Mouse (Mus musculus) left cerebral cortex, adult 8-10 months (tissue): ENCODE measurements at regions not wholly inside any gene's neighbourhood (a gene's known extent, or its start where the extent isn't known, plus 50 kb on each side); places are given as distances from the start of the nearest gene placed in this dataset.

Experiments
- DNase-seq, 2 experiments: peaks; one replicate each; pipeline ENCODE4 v3.0.0; 2022; ENCODE audit warnings: low spot score in 2 of 2

DNA sequence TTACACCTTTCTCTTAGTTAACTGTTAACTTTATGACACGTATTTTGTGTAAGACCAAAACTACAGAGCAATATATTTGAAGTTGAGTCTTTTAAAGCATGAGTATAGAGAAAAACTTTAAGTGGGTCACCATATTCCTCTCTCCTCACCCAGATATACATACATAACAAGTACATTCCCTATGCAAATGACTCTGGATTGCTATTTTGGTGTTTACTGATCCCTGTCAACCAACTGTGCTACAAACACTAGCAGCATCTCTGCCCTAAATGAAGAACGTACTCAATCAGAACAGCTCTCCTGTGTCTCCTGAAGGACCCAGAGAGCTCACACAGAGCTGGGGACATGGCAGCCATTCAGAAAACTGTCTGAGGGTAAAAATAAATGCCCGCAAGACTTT lies 363.4 kb upstream of the Rack1 start:
- no peak for DNase-seq

DNA sequence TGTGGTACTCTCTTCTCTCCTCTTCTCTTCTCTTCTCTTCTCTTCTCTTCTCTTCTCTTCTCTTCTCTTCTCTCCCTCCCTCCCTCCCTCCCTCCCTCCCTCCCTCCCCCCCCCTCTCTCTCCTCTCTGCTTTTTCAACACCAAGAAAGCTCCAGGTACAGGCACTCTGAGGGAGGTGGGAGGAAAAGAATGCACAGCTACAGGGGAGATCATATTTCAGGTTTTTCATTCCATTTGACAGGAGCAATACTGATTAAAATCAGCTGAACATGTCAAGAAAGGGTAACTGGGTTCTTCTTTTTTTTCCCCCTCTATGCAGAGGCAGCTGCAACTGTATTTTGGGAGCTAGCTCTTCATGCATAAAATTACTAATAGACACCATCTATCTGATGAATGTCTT lies 368.8 kb upstream of the Rack1 start:
- DNase-seq = no peak

DNA sequence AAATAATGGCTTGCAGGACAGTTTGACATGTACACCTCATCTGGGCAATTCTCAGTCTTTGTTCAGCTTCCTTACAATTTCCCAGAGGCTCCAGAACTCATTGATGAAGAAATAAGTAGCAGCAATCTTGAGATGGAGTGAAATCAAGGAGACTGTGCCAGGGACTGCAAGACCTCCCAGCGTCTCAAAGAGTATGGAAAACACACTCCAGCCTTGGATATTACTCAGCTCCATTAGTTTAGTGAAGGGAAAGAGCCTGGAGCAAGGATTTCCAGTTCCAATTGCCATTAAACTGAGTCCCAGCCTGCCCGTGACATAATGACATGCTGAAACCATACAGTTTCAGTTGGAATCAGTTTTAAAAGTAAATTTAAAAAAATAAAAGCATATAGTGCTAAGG lies 372.7 kb upstream of the Rack1 start:
- DNase-seq = no peak

DNA sequence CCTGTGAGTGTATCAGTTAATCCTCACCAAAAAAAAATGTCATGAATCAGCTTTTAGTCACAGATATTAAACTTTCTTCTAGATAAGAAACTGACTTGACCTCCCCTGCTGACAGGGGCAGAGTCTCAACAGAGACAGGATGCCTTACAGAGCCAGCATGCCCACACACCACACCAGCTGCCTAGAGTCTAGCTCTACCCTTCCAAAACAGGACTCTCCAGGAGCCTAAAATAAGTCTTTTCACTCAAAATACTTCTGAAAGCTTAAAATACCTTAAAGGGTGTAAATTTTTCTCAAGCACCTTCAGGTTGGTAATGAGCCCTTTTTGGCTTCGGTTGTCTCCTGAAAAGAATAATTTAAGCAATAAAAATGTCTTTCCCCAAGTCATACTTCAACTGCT lies 373.7 kb upstream of the Rack1 start:
- DNase-seq = peak in 1 of 2 experiments; percentile 9

DNA sequence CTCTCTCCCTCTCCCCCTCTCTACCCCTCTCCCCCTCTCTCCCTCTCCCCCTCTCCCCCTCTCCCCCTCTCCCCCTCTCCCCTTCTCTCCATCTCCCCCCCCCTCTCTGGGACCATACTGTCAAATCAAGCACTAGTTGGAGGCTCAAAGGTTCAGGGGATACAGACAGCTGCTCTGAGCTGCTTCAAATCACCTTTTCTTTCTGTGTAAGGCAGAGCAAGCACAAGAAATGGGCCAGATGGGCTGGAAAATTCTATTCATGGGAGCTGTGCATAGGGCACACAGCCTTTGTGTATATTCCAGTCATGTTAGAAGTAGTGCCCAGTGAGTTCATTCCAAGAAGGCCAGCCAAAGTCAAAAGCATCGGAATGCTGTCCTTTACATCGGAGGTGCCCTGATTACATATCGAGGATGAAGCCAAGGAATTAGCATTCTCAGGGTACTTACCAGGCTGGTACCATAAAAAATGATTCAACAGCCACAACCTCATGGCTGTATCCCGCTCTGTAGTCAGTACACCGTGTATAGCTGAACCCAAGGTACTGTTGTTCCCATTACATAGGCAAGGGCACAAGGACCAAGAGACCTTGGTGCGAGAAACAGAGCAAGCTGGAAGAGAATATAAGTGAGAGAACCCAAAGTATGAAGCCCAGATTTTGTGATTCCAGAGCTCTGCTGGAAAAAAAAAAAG lies 381.9 kb upstream of the Rack1 start:
- no peak for DNase-seq

DNA sequence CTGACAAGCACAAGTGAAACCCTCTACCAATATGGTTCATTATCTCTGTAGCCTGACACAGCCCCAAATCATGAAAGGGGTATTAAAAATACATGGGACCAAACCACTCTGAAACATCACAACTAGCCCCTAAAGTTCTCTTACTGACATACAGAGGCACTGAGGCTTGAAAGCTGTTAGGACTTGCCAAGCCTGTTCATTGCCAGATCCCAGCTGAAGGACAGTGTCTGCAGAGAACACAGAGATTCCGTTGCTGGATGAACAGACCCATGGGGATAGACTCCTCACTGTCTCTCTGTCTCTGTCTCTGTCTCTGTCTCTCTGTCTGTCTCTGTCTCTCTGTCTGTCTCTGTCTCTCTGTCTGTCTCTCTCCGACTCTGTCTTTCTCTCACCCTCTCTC lies 382.5 kb upstream of the Rack1 start:
- DNase-seq = no peak

DNA sequence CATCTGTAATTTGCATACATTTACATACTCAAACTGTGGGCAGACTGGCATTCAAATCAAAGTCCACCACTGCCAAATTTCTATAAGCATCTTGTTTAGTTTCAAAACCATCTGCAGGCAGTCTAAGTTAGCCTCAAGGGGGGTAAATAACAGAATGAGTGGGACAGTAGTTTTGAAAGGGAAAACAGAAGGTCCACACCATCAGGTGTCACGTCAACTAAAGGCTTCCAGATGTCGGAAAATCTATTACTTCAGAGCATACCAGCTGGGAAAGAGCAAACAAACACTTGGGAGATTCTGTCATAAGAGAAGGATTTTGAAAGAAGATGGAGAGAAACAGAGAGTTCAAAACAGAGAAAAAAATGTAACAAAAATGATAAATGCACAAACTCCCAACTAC lies 402.1 kb upstream of the Rack1 start:
- no peak for DNase-seq

DNA sequence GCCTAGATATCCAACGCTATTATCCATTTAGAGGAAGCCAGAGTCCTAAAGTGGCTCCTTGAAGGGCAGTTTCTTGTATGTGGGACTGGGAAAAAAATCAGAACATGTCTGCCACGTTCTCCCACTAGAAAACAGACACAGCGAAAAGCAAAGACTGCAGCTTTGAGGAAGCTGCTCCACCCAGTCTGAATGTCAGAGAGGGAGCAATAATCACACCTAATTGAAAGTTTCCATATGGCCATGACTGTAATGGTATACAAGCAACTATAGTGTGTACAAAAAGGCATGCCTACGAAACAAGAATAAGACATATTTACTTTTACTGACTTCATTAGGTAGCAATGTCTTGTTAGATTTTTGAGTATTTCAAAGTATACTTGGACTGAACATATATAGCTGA lies 392.7 kb upstream of the Sgcd start:
- no peak for DNase-seq

DNA sequence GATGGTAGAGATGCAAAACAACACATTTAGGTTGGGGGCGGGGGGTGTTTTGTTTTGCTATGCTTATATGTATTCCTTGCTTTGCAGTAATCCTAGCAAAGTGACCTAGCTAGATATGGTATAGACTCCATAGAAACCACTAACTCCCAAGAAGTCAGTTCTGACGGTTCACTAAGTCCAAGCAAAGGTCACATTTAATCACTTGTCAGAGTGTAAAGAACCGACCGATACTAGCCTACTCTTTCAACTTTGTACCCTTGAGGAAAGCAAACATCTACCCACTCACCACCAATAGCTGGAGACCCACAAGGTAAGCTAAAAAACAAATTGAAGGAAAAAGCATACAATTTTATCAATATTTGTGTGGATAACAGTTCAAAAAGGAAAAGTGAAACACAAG lies 389.3 kb upstream of the Sgcd start:
- DNase-seq = no peak

DNA sequence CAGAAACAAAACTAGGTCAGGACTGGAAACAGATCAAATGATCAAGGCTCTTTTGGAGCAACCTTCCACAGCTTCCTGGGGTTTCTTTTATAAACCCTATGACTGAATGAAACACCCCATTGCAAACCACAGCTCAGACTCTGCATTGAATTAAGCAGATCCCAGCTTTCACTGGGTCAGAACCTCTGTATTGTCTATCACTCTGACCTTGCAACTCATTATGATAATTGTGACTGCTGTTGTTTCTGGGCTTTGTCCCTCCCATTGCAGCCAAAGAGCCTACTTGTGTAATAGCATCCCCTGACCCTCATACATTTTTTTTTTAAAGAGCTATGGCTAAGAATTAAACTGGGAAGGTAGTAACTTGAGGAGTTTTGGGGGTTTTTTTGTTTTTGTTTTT lies 388.5 kb upstream of the Sgcd start:
- DNase-seq = no peak

DNA sequence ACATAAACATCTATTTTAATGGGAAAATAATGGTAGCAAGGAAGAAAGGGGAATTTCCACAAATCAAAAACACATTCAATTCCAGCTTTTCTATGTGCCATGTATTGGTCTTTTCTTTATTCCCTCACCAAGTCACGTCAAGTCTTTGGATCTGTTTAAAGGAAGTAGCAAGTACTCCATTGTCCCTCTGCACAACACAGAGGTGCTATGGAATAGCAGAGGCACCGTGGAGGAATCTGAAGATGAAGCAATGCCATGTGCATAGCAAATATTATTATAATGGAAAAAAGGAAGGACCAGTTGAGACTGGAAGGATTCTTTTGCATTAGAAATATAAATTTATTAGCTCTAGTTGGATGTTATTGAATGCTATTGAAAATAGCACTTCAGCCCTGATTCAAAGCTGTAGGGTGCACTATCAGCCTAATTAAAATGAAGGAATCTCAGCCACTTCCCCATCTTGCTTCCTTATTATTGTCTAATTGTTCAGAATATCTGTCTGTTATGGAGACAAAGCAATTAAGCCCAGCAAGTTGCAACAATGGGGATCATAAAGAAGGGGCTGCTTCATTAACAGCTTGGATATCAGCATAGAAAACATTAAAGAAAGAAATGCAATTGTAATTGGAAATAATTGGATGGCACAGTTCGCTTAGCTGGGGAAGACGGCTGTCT lies 362.7 kb upstream of the Sgcd start:
- no peak for DNase-seq

DNA sequence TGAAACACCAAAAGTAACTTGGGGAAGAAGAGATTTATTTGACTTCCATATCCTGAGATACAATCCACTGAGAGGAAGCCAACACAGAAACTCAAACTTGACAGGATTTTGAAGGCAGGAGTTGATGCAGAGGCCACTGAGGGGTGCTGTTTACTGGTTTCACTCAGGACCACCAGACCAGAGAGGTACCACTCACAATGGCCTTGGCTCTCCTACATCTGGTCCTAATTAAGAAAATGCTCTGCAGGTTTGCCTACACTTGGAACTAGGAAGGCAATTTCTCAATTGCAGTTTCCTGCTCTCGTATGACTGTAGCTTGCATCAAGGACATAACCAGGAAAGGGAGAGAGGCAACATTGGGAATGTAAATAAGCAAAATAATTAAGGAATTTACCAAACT lies 325.7 kb upstream of the Sgcd start:
- no peak for DNase-seq

DNA sequence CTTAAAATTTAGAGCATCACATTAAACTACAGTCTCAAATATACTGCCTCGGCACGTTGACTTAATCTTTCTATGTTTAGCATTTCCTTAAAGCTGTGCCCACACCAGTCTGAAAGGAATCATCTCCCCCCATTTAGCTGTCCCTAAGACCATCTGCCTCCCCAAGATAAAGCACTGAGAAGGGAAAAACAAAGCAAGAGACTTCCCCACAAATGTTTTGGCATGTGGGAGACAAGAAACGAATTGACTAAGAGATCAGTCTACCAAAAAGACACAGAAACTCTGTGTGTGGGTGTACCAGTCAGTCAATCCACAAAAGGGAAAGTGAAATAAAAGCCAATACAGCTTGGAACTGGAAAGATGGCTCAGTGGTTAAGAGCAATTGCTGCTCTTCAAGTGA lies 306.6 kb upstream of the Sgcd start:
- DNase-seq = peak in 1 of 2 experiments; percentile 4

DNA sequence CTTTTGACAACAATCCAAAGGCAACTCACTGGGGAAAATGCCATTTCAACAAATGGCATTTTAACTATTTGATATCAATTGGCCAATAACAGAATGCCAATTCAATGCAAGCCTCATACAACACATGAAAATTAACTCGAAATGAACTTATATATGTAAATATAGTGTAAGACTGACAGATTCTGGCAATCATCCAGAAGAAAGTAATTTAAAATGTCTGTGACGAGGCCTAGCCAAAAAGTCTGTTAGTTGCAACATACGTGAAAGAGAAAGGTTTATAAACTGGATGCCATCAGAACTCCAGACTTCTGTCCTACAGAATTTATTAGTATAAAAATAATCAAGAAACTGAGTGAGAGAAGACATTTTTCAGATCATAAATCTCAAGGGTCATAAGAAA lies 273.7 kb upstream of the Sgcd start:
- DNase-seq = no peak

DNA sequence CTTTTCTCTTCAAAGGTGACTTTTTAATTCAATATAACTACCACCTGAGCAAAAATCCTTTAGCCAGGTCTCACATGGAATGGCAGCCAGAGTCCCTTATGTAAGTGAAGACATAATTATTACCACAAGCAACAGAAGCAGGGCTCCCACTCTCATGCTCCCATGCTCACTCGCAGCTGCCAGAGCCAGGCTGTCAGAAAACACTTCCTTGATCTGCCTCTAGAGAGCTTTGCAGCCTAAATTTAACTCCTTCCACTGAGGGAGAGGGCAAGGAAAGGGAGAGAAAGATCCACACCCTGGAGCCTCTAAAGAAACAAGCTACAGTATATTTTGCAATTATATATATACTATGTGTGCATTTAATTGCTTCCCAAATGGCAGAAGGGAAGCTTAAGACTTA lies 272.3 kb upstream of the Sgcd start:
- no peak for DNase-seq

DNA sequence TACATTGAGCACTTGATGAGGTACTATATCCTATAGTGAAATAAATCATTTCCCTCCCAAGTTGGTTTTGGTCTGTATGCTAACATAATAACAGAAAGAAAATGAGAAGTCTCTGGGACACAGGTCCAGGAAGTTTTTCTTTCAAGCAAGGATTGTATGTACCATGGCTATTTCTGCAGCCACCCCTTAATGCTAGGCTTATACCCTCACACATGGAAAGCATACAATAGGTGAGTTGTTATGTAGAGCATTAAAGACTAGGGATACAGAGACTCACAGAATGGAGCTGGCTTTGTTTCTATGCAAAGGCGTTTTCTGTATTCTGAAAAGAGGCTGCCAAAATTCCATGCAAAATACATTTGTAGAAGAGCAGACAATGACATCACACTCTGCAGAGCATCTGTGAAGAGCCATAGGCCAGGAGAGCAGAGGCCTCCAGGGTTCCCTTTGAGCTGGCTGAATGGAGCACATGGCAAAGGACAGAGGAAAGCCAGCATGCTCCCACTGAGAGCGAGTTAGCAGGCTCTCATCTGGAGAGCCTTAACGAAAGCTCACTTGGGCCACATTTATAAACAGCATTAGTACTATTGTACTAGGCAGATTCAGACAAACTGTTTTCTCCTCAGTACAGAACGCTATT lies 262.0 kb upstream of the Sgcd start:
- DNase-seq = no peak

DNA sequence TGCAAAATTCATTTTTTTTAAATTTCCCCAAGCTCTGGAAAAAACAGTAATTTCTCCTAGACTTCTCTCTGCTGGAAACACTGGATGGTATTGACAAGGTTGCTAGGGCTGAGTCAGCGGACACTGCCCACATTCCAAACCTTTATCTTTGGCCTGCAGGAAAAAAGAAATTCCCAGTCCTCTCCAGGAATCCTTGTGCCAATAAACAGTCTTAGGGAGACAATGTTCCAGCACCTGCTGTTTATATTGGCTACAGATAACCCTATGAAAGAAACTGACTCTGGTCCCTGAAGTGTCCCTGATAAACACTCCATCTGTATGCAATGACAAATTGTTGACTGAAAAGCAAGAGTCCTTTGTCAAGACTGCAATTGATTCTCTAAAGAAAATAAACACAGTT lies 260.5 kb upstream of the Sgcd start:
- DNase-seq = no peak

DNA sequence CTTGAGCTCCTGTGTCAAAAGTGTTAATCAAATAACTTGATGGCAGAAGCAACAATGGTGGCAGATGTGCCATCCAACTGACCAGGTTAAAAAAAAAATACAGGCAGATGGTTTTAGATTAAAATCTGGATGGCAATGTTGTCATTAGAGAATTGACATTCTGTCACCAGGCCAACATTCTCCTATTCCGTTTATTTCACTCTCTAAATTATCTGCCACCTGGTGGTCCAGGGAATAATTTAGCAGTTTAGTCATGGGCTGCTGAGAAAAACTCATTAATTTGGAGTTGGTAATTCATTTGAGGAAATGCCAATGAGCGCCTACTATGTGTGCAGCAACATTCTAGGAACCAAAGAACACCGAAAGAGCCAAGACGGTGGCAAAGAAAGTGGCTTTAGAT lies 232.4 kb upstream of the Sgcd start:
- DNase-seq = no peak

DNA sequence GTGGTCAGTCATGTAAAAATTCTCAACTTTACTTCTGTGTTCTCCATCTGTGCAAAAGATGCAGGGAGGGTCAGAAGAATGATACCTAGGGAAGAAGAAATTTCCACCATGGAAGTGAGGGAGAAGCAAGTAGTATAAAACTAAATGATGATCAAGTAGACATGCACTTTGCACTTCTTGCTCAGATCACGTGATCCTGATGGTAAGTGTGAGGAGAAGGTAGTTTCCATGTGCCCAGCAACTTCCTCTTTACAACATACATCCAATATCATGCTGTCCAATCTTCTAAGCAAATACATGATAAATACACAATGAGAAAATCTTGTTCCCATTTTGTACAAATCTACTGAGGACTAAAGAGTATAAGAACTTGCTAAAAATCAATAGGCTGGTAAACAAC lies 230.4 kb upstream of the Sgcd start:
- no peak for DNase-seq

DNA sequence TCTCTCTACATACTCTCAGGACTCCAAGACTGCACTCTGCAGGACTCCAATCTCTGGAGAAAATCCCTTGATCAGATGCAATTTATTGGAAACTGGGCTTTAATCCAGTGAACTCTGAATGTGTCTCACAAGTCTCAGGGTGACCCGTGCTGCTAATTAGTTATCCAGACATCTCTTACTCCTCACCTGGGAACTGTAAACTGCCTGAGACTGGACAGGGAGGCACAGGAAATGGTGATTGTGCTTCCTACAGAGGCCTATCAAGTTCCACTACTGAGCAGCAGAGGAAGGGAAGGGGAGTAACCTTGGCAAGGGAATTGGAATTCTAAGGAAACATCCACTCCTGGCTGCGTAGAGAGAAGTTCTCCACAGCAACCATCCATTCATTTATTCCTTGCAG lies 228.0 kb upstream of the Sgcd start:
- no peak for DNase-seq

DNA sequence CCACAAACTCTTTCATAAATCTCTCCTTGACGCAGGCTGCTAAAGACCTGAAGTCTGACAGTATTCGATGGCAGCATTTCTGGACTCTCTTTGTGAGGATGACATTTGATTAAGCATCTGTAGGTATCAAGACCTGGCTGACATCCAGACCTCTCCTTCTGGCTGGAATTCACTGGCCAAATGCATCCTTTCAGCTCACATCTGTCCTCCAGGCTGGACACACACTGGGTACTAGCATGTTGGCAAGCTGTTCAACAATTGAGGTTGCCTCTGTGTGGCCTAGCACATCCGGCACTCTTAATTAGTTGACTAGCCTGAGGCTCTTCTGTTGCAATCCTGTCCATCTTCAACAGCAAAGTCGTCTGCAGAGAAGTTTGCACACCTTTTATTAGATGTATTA lies 197.8 kb upstream of the Sgcd start:
- no peak for DNase-seq

DNA sequence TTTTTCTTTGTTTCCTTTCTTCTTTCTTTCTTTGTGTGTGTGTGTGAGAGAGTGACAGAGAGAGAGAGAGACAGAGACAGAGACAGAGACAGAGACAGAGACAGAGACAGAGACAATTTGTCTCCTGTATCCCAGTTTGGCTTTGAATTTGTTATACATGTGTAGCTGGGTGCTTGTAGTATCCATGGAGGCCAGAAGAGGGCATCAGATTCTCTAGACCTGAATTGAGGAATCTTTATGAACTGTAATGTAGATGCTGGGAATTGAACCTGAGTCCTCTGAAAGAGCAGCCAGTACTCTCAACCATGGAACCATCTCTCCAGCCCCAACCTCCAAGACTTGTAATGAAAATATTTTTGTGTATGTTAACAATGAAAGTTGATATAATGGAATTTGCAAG lies 190.2 kb upstream of the Sgcd start:
- no peak for DNase-seq

DNA sequence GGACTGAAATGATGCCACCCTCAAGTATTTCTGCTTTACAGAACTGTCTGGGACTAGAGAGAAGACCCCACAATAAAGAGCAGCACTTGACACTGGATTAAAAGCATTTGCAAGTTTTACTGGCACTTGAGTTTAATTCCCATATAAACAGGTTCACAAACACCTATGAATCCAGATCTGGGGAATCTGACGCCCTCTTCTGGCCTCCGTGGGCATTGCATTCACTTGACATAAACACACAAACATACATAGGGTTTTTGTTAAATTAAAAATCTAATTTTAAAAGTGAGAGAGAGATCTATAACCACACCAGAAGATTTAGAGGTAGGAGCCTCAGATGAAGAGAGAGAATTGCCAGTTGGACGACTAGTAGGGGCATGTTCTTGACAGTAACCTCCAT lies 189.4 kb upstream of the Sgcd start:
- DNase-seq = no peak
